Mouse (Mus musculus) macrophage (primary cell): ENCODE results near the gene Gtf3c6. TPM values are rescaled to one million over a fixed set of nuclear protein-coding genes. Genes with fewer than 3 reads are reported as not detected.
"Not testable (repeated sequence)": the region's sequence is repeated elsewhere in the genome, so short reads cannot be mapped to it uniquely, and the experiment has no call there.

Experiments
- H3K27ac ChIP-seq: fragments of 350-480 bp; formaldehyde crosslinking; 2 replicates; pipeline ENCODE4 v1.9.0; 2021
- H3K36me3 ChIP-seq: fragments of 350-480 bp; formaldehyde crosslinking; 2 replicates; pipeline ENCODE4 v1.9.0; 2021; ENCODE audit errors: inconsistent target
- H3K4me3 ChIP-seq: fragments of 350-480 bp; formaldehyde crosslinking; 2 replicates; pipeline ENCODE4 v1.9.0; 2021; ENCODE audit errors: inconsistent target
- H3K79me2 ChIP-seq: fragments of 350-480 bp; formaldehyde crosslinking; 2 replicates; pipeline ENCODE4 v1.9.0; 2021; ENCODE audit errors: inconsistent target
- WGBS: methylation state at CpG from one replicate; pipeline ENCODE4 v1.1.7; 2026; ENCODE audit warnings: inconsistent platforms; ENCODE audit not compliant: missing documents; 5-methylcytosine and 5-hydroxymethylcytosine counted together
- polyA plus RNA-seq: library from polyadenylated mRNA; stranded (reverse); fragments of 250-400 nt; gene quantifications from 3 replicates; pipeline ENCODE4 v1.2.4, GENCODE M21; 2018; ENCODE audit warnings: inconsistent platforms
- total RNA-seq, 78 experiments: library from RNA; depleted of rRNA; stranded (reverse); fragments of 250-400 nt; gene quantifications; 1 replicate in 9 of 78; 2 replicates in 24 of 78; 3 replicates in 43 of 78; 4 replicates in 2 of 78; pipeline ENCODE4 v1.2.4; 2018; ENCODE audit warnings: inconsistent platforms in 56 of 78

Gtf3c6 gene
- total RNA-seq (2018; cell fraction: chromatin; rRNA removed), result 10 to 100 TPM in 12 of 26 experiments, 1 to 10 TPM in 14; 2.0 to 22.6 (median 8.2) TPM
- total RNA-seq (2018; cell fraction: cytosol; rRNA removed), result 10 to 100 TPM; 18.4 to 41.7 (median 31.5) TPM
- total RNA-seq (2018; cell fraction: nucleus; rRNA removed), result 10 to 100 TPM in 14 of 26 experiments, 1 to 10 TPM in 12; 3.2 to 31.0 (median 10.3) TPM
- polyA plus RNA-seq, result 30.1 to 131 TPM (median 49.8 TPM) in 3 replicates

DNA sequence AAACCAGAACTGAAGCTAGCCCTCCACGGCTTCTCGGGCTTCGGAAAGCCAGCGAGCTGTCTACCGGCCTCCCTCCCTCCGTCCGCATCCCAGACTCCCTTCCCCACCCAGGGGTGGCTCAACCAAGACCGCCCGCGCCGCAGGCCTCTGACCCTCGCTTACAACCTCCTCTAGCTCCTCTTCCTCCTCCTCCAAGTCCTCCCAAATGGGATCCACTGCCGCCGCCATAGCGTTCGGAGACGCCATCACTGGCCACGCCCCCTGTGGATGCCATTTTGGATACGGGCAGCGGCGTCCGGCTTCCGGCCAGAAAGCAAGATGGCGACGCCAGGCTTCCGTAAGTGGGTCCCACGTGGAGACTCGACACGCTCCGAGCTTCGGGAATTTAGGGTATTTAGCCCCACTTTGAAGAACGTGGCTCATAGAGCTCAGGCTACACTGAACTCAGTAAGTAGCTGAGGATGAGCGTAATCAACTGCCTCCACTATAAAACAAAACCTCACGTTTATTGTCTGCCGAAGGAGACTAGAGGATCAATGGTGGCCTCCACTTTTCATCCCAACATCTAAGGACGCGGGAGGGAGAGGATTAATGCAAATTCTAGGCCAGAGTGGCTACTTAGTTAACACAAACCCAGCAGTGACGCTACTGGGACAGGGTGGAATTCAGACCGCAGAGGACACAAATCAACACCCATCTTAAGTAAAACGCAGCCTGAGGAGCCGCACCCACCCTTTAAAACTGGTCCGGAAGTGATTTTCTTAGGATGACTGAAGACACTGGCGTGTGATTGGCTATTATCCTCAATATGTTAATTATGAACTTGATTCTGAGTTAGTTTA is at the start of gene Gtf3c6:
Gene Gtf3c6, minus strand, starts transcription at position 695 of the 842 bp plus-strand sequence.
- H3K36me3 ChIP-seq, result peaks cover 10% of the 10 kb centered on the region; the same call in 1 of the 2 replicates
- under 1% methylated on average over 43 of the region's 43 CpGs for WGBS
- no peaks in the 10 kb centered on the region for H3K79me2 ChIP-seq
- H3K27ac ChIP-seq, result peak within 1 kb of the TSS; percentile 78
- H3K4me3 ChIP-seq, result peak within 1 kb of the TSS; percentile 77

DNA sequence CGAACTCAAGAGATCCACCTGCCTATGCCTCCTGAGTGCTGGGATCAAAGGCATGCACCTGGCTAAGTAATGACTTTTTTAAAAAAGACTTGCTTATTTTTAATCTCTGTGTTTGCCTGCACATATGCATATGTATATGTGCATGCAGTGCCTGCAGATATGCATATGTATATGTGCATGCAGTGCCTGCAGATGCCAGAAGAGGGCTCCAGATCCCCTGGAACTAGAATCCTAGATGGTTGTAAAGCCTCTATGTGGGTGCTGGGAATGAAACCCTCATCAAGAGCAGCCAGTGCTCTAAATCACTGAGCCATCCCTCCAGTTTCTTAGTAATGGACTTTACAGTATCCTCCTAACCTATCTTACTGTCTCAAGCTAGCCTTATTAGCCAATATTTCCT is 48.1 kb upstream of the Gtf3c6 start:
- H3K27ac ChIP-seq, result no peak overlapping the region
- 88% methylated on average over 1 of the region's 1 CpGs for WGBS

DNA sequence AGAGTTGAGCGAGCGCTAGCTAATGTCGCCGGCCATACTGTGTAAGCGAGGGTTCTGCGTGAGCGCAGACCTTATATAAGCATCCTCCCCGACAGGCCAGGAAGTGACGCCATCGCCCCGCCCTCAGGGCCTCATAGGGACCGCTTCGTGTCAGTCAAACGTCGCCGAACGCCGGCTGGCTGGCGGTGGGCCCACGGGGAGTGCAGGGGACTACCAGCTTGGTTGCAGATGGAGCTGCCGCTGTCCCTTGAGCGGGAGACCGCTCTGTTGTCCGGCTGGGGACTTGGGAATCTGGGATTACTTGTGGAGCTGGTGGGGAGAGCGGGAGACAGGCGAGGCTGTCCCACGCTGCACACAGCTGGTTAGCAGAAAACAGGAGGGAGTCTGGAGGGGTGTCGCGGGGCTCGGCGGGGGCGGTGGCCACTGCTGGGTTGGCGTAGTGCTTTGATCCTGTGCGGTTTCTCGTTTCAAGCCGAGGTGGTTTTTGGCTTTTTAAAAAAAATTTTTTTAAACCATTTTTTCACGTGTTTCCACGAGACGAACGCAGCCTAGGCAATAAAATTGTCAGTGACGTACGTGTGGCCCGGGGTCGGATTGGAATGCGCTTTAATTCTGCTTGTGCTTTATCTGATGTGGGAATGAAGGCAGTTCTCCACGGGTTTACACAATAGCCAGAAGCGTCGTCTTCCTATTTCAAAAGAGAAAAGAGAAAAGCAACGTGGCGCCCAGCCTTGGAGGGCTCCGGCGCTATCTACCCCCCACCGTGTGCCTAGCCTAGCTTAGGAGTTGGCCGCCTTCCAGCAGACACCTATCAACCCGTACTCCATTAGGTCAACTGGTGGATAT is 44.5 kb upstream of the Gtf3c6 start, which contains the start of gene Amd1:
Gene Amd1, minus strand, starts transcription at position 47 of the 846 bp plus-strand sequence.
- under 1% methylated on average over 55 of the region's 55 CpGs for WGBS
- no peaks in the 10 kb centered on the region for H3K36me3 ChIP-seq
- H3K27ac ChIP-seq, result peak within 1 kb of the TSS; percentile 69

More for the DNA sequence above, 48.1 kb upstream of the Gtf3c6 start:
- H3K36me3 ChIP-seq, result no peaks in the 10 kb centered on the region
- no peak overlapping the region for H3K4me3 ChIP-seq
- H3K79me2 ChIP-seq, result peaks cover under 1% of the 10 kb centered on the region; the same call in 1 of the 2 replicates

DNA sequence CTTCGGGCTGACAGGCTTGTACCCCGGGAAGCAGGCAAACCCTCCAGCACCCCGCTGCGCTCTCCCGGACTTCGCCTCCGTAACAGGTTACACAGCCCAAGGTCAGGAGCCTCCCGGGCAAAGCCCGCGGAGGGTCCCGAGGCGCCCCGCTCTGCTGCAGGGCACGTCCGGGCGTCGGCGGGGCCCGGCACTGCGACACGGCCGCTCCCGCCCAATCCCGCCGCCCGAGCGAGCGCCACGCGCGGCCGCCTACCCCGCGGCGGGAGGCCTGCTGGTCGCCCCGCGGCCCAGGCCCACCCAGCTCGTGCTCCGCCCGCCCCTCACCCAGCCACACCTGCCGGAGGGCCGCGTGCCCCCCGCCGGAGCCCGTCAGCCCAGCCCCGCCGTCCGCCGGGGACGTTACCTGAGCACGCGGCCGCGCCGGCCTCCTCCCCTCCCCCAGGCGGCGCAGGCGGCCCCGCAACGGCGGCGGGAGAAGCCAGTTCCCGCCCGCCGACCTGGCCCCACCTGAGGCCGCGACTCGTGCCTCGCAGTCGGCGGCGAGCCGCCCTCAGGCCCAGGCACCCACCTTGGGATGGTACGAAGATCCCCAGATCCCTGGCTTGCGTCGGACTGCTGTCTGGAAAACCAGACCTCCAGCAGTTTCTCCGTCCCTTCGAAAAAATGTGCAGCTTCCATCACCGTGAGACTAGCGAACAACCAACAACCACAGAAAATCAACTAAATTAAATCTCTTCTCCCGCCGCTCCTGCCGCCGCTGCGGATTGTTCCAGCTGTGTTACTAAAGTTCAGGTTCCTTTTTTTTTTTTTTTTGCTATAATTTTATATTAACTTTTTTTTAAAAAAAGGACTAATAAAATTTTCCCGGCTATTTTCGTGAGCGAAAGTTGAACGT is 43.5 kb upstream of the Gtf3c6 start:
- H3K4me3 ChIP-seq, result peak overlapping the region; percentile 86
- H3K36me3 ChIP-seq, H3K27ac ChIP-seq: not testable (repeated sequence)
- peaks cover 46% of the 10 kb centered on the region for H3K79me2 ChIP-seq
- 2% methylated on average over 54 of the region's 91 CpGs for WGBS

More for the DNA sequence above, 44.5 kb upstream of the Gtf3c6 start, which contains the start of gene Amd1:
- H3K4me3 ChIP-seq, result peak within 1 kb of the TSS; percentile 86
- peaks cover 37% of the 10 kb centered on the region for H3K79me2 ChIP-seq

DNA sequence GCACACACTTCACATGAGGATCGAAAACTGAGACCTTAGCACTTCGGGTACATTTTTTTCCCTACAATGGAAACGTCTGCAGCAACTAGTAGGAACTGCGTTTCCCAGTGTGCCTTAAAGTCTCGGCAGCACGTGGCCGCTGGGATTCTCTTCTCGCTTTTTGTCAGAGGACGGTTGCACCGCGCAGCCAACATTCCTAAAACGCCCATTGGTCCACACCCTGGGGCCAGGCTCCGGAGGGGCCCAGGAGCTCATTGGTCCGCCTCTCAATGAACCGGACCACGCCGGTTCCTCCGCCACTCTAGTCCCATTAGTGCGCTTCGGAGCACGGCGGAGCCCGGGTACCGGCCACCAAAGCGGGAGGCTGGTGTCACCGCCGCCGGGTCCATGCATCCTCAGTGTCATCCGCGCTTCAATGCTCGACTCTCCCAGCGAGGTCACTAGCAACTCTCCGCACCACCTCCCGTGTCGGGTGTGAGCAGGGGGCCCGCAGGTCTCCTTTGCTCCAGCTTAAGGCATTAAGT is 42.8 kb upstream of the Gtf3c6 start:
- H3K27ac ChIP-seq, result no peak overlapping the region
- H3K36me3 ChIP-seq, result no peaks in the 10 kb centered on the region
- WGBS, result under 1% methylated on average over 36 of the region's 36 CpGs
- H3K4me3 ChIP-seq, result peak overlapping the region; percentile 49
- peaks cover 53% of the 10 kb centered on the region for H3K79me2 ChIP-seq

DNA sequence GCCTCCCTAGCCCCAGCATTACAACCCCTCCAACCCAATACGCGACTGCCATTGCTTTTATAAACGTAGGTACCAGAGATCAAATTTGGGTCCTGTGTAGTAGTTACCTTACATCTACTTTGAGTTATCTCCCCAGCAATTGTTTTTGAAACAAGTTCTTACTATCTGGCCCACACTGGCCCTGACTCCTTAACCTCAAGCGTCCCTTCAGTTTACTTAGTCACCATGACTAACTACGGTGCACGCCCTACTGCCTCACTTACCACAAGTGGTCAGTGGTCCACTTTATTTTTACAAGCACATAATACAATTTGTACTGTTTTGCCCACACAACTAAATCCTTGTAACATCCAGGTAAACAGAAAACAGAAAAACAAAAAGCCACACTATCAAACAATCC is 34.7 kb upstream of the Gtf3c6 start:
- Histone ChIP-seq H3K4me3 (no peak overlapping the region), H3K36me3 (peaks cover 19% of the 10 kb centered on the region), H3K27ac (no peak overlapping the region), H3K79me2 (peaks cover 58% of the 10 kb centered on the region)
- 93% methylated on average over 5 of the region's 6 CpGs for WGBS

DNA sequence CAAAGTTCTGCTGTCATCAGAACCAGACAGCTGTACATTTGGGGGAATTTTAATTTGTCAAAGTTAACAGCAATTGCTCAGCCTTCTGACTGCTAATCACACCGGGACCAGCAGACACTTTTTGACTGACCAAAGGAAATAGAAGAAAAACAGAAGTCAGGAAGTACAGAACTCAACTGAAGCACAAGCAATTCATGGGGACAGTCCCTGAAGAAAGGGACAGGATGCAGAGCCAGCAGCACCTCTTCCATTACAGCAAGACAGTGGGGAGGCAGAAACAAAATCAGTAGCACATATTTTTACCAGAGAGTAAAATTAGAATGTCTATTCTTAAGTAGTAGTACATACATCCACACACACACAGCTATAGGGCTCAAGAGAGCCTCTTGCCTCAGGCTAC is 28.9 kb upstream of the Gtf3c6 start:
- Histone ChIP-seq H3K36me3 (peaks cover 4% of the 10 kb centered on the region), H3K4me3 (no peak overlapping the region), H3K79me2 (no peaks in the 10 kb centered on the region; the same call in 1 of the 2 replicates), H3K27ac (no peak overlapping the region)
- 0% methylated on average over 1 of the region's 1 CpGs for WGBS

DNA sequence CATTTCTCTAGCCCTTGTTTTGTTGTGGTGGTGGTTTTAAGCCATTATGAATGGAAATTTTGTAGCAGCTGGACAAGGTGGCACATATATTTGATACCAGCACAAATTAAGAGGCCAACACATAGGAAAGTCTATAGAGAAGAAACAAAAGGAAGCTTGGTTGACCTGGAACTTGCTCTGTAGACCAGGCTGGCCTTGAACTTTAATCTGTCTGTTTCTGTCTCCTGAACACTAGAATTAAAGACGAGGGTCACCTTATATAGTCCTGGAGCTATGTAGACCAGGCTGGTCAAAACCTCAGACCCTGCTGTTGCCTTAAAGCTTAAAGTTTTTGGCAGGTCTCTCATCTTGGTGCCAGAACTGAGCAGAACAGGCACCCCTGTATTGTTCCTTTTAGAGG is 27.7 kb upstream of the Gtf3c6 start:
- Histone ChIP-seq H3K79me2 (no peaks in the 10 kb centered on the region), H3K4me3 (no peak overlapping the region), H3K27ac (no peak overlapping the region), H3K36me3 (no peaks in the 10 kb centered on the region)
- WGBS, result 100% methylated on average over 1 of the region's 1 CpGs

DNA sequence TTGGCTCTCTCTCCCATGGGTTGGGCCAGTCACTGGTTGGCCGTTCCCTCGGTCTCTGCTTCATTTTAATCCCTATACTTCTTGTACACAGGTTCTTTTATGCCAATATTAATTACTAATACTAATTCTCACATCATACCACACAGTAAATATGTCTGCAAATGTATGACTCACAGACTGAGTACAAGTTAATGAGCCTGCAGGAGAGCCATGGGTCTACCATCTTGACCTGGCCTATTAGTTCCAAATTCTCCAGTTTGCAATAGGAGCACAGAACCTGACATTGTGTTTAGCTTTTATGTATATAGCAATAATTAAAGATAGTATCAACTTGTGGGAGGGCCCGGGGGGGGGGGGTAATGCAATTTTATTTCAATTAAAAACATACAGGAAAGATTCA is 27.1 kb upstream of the Gtf3c6 start:
- H3K27ac ChIP-seq, result no peak overlapping the region
- no peak overlapping the region for H3K4me3 ChIP-seq
- 93% methylated on average over 3 of the region's 3 CpGs for whole genome bisulfite sequencing
- H3K36me3 ChIP-seq, result no peaks in the 10 kb centered on the region
- no peaks in the 10 kb centered on the region for H3K79me2 ChIP-seq

DNA sequence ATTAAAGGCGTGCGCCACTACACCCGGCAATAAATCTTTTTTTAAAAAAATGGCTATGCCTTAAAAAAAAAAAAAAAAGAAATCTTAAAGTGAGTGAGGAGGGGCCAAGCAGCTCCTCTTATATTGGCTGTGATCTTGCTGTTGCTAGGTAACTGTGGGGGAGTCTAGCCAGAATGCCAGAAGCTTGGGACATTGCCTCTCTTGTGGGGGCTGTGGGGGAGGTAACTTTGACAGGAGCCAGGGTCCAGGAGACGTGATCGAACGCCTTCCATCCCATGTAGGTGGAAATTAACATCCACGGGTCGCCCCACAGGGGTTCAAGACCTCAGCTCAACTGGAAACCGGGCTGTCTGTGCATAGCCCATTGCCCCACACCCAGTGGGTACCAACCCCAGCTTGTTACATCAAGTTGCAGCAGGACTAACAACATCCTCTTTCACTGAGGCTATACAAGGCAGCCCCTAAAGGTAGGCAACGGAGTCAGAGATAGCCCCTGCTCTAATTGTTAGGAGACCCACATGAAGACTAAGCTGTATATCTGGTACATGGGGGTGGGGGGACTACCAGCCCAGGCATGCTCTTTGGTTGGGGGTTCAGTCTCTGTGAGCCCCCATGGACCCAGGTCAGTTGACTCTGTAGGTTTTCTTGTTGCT is 26.4 kb upstream of the Gtf3c6 start:
- Histone ChIP-seq H3K79me2 (no peaks in the 10 kb centered on the region), H3K36me3 (no peaks in the 10 kb centered on the region), H3K4me3 (no peak overlapping the region), H3K27ac (no peak overlapping the region)
- 94% methylated on average over 7 of the region's 10 CpGs for WGBS

DNA sequence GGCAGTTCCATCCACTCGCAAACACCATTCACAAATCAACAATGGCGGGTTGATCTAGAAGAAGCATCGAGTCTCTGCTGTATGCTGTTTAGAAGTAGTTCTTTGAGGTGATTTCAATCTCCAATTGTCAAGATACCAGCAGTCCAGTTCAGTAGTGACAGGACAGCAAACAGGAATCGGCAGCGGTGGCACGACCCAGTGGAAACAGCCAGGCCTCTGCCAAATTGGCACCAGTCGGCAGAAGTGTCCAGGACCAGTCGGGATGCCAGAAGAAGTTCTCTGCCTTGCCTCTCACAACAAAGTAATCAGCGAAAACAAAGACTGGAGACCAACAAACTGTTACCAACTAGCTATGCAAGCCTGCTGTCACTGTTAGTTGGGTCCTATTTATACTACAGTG is 25.7 kb upstream of the Gtf3c6 start:
- H3K4me3 ChIP-seq, result no peak overlapping the region
- no peak overlapping the region for H3K27ac ChIP-seq
- no peaks in the 10 kb centered on the region for H3K79me2 ChIP-seq
- WGBS, result 93% methylated on average over 9 of the region's 9 CpGs
- no peaks in the 10 kb centered on the region for H3K36me3 ChIP-seq

DNA sequence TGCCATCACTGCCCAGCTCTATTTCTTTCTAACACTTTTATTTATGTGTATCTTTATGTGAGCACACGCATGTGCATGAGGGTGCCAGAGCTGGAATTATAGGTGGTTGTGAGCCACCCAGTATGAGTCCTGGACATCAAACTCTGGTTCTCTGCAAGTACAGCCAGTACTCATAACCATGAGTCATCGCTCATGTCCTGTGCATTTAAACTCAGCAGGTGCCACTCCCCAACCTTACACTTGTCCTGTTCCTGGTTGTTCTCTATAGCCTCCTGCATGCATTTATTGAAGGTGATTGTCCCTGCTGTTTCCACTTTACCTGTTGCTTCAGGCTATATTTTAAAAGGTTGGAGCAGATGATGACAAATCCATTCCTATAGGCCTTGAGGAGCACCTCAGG is 23.7 kb upstream of the Gtf3c6 start:
- H3K4me3 ChIP-seq, result no peak overlapping the region
- 100% methylated on average over 2 of the region's 2 CpGs for WGBS
- no peak overlapping the region for H3K27ac ChIP-seq
- no peaks in the 10 kb centered on the region for H3K36me3 ChIP-seq
- no peaks in the 10 kb centered on the region for H3K79me2 ChIP-seq

DNA sequence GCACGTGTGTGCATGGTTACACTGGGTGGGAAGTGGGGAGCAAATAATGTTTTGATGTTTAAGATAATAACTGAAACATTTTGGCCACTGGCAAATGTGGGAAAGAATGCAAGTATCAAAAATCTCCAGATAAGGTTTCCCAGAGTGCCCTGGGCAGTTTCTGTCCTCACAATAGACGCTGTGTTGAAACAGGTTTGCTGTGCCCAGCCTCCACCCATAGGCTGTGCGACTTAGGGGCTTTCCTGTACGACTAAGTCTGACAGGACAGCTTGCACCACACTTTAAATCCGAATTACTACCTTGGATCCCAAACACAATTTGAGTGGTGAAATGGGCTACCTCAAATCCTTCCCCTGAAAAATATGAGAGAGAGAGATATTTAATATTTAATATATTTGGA is 20.4 kb upstream of the Gtf3c6 start:
- Histone ChIP-seq H3K4me3 (no peak overlapping the region), H3K27ac (no peak overlapping the region), H3K79me2 (no peaks in the 10 kb centered on the region), H3K36me3 (no peaks in the 10 kb centered on the region)
- 62% methylated on average over 5 of the region's 5 CpGs for WGBS
